Mouse (Mus musculus) limb, embryonic 14.5 days (tissue): ENCODE data around the gene Rasa3. TPM values are rescaled to one million over a fixed set of nuclear protein-coding genes. Genes with fewer than 3 reads are reported as not detected.

Source experiments
- ATAC-seq: fragments of 200-750 bp; cut with Nextera tagmentation; 2 replicates; pipeline ENCODE4 v1.8.0; 2017; ENCODE audit warnings: low read depth, moderate number of reproducible peaks, moderate TSS enrichment; ENCODE audit not compliant: low FRiP score
- DNase-seq: peaks from one replicate; pipeline ENCODE4 v3.0.0-alpha.2; 2015; ENCODE audit warnings: low spot score
- H3K27ac ChIP-seq: fragments of 300-500 bp; sonication (generic); replicated peaks from 2 replicates; pipeline ENCODE4 v1.5.1; 2014; ENCODE audit warnings: low read depth, mild to moderate bottlenecking, low read length, moderate library complexity, mixed read lengths
- H3K27me3 ChIP-seq: fragments of 300-500 bp; sonication (generic); 2 replicates; pipeline ENCODE4 v1.6.1; 2014; ENCODE audit warnings: low read length, mixed read lengths; ENCODE audit not compliant: control insufficient read depth, insufficient read depth
- H3K36me3 ChIP-seq: fragments of 300-500 bp; sonication (generic); 2 replicates; pipeline ENCODE4 v1.6.1; 2014; ENCODE audit warnings: mild to moderate bottlenecking, low read length, moderate library complexity, mixed read lengths; ENCODE audit not compliant: control insufficient read depth, insufficient read depth
- H3K4me1 ChIP-seq: fragments of 300-500 bp; sonication (generic); 2 replicates; pipeline ENCODE4 v1.6.1; 2014; ENCODE audit warnings: antibody characterized with exemption, low read length, mixed read lengths; ENCODE audit not compliant: control insufficient read depth, insufficient read depth
- H3K4me2 ChIP-seq: fragments of 300-500 bp; sonication (generic); replicated peaks from 2 replicates; pipeline ENCODE4 v1.6.1; 2014; ENCODE audit warnings: low read depth, mild to moderate bottlenecking, low read length, moderate library complexity; ENCODE audit not compliant: severe bottlenecking
- H3K4me3 ChIP-seq: fragments of 300-500 bp; sonication (generic); replicated peaks from 2 replicates; pipeline ENCODE4 v1.5.1; 2014; ENCODE audit warnings: low read length
- H3K9ac ChIP-seq: fragments of 300-500 bp; sonication (generic); 2 replicates; pipeline ENCODE4 v1.6.1; 2014; ENCODE audit warnings: mild to moderate bottlenecking, low read depth, low read length, moderate library complexity; ENCODE audit not compliant: severe bottlenecking
- H3K9me3 ChIP-seq: fragments of 300-500 bp; sonication (generic); 2 replicates; pipeline ENCODE4 v1.6.1; 2016; ENCODE audit warnings: low read length; ENCODE audit not compliant: control insufficient read depth
- POLR2A ChIP-seq: fragments of 200-500 bp; IDR thresholded peaks from 2 replicates; pipeline ENCODE4 v1.8.0; 2012; ENCODE audit warnings: inconsistent platforms, mild to moderate bottlenecking, moderate library complexity, borderline replicate concordance; ENCODE audit not compliant: insufficient read depth, insufficient read length; ENCODE audit errors: extremely low read depth
- WGBS: fragments of 180-500 bp; shearing (Covaris S2); extraction: QIAGEN DNeasy Blood & Tissue Kit; methylation state at CpG from one replicate; pipeline ENCODE4 v1.1.7; 2014; 5-methylcytosine and 5-hydroxymethylcytosine counted together
- polyA plus RNA-seq, 2 experiments: library from polyadenylated mRNA; depleted of rRNA in 1 of 2; stranded (reverse) in 1 of 2; unstranded in 1 of 2; fragments of >200 nt; fragmentation: Nextera tagmentation in 1 of 2; extraction: Ambion mirVana in 1 of 2; gene quantifications; 2 replicates each; pipeline versions ENCODE4 v1.2.1 to v1.2.3; 2012 to 2014

Gene Rasa3
- polyA plus RNA-seq, 2 experiments: 30.8 to 31.6 TPM

DNA sequence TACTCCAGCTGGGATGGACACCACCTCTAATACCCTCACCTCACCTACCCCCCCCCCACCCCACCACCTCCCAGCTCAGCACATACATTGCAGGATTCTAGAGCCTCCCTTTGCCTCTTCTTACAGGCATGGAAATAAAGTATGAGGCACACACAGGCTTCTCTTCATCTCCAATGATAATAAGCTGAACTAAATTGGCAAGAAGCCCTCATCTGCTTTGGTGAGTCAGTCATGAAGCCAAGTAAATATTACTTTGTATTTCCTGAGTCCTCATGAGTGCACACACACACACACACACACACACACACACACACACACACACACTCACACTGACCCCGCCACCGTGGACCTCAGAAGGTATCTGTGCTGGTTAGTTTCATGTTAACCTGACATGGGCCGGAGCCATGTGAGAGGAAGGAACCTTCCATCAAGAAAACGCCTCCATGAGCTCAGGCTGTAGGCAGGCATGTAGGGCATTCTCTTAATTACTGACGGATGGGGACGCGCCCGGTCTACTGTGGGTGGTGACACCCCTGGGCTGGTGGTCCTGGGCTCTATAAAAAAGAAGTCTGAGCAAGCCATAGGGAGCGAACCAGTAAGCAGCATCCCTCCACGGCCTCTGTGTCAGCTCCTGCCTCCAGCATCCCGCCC is 26.7 kb downstream of the Rasa3 start:
- Histone ChIP-seq H3K27ac (no peak overlapping the region), H3K9ac (no peak overlapping the region), H3K36me3 (no peaks in the 10 kb centered on the region), H3K4me2 (no peak overlapping the region), H3K9me3 (no peaks in the 10 kb centered on the region), H3K4me3 (no peak overlapping the region), H3K27me3 (no peaks in the 10 kb centered on the region), H3K4me1 (peaks cover 12% of the 10 kb centered on the region)
- ATAC-seq (no peak), DNase-seq (no peak)
- no peak for TF ChIP-seq POLR2A
- WGBS: 84% methylated on average over 11 of the region's 11 CpGs

DNA sequence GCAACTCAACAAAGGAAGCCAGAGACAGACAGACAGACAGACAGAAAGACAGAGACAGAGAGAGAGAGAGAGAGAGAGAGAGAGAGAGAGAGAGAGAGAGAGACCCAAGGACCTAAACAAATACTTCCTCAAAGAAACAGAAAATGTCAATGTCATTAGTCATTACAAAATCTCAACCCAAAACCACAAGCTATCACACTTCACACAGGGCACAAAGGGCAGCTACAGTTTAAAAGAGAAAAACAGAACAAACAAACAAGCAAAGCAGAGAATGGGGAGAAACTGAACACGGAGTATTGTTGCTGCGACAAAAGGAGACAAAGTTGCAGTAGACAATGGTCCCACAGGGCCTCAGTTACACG is 28.3 kb downstream of the Rasa3 start:
- no peak for DNase-seq
- Histone ChIP-seq H3K9me3 (no peaks in the 10 kb centered on the region), H3K4me1 (peaks cover 18% of the 10 kb centered on the region), H3K36me3 (no peaks in the 10 kb centered on the region), H3K27ac (no peak overlapping the region), H3K27me3 (no peaks in the 10 kb centered on the region), H3K4me2 (no peak overlapping the region), H3K4me3 (no peak overlapping the region), H3K9ac (no peak overlapping the region)
- no peak for ATAC-seq
- 62% methylated on average over 3 of the region's 3 CpGs for WGBS
- no peak for TF ChIP-seq POLR2A

DNA sequence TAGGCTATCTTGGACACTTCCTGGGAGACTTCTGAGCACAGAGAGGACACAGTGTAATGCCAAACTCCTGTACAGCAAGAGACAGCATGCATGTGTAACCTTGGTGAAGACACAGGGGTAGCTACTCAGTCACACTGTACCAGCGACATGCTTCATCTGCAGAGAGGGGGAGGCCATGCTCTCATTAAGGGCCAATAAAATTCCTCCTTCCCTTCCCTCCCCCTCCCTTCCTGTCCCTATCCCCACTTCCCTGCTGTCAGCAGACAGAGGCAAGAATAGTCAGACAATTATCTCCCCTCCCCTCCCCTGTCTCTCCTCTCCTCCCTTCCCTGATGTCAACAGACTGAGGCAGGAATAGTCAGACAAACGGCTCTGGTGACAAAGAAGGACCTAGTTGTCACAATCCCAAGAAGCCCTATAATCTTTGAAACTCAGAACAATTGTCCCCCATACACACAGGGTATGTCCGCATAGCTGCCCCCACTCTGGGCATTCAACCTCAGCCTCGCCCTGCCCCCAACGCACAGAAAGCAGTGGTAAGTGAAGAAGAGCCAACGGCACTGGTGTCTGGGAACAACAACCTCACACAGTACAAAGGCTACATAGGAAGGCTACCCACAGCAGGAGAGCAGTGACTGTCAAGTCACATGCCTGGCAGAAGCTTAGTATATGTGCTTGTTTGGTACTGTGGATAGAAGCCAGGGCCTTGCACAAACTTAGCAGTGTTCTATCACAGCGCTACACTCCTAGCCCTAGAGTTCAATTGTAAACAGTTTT is 28.8 kb downstream of the Rasa3 start:
- TF ChIP-seq POLR2A: no peak
- Histone ChIP-seq H3K36me3 (no peaks in the 10 kb centered on the region), H3K9me3 (no peaks in the 10 kb centered on the region), H3K4me2 (no peak overlapping the region), H3K27ac (no peak overlapping the region), H3K27me3 (no peaks in the 10 kb centered on the region), H3K4me1 (peaks cover 23% of the 10 kb centered on the region), H3K9ac (no peak overlapping the region), H3K4me3 (no peak overlapping the region)
- ATAC-seq (no peak), DNase-seq (no peak)
- 27% methylated on average over 7 of the region's 7 CpGs for WGBS

DNA sequence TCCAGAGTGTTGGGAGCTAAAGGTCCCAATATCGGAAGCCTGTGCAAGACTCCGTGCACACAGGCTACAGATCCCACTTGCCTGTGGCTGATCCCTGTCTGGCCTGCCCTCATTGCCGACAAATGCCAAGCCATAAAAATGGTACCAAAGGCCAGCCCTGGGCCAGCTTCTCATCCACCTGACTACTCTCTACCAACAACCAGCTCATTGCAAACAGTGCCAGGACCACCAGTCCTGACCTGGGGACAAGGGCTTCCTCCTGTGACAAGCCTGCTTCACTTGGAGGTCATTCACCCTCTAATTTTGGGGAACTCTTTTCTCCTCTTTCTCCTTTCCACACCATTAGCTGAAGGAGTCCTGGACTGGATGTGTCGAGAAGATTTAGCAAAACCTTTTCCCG is 29.8 kb downstream of the Rasa3 start:
- Histone ChIP-seq H3K4me3 (no peak overlapping the region), H3K4me2 (no peak overlapping the region), H3K4me1 (peaks cover 23% of the 10 kb centered on the region), H3K9me3 (no peaks in the 10 kb centered on the region), H3K27me3 (no peaks in the 10 kb centered on the region), H3K27ac (no peak overlapping the region), H3K36me3 (no peaks in the 10 kb centered on the region), H3K9ac (no peak overlapping the region)
- 68% methylated on average over 5 of the region's 5 CpGs for whole genome bisulfite sequencing
- DNase-seq (no peak), ATAC-seq (no peak)
- TF ChIP-seq POLR2A: no peak

DNA sequence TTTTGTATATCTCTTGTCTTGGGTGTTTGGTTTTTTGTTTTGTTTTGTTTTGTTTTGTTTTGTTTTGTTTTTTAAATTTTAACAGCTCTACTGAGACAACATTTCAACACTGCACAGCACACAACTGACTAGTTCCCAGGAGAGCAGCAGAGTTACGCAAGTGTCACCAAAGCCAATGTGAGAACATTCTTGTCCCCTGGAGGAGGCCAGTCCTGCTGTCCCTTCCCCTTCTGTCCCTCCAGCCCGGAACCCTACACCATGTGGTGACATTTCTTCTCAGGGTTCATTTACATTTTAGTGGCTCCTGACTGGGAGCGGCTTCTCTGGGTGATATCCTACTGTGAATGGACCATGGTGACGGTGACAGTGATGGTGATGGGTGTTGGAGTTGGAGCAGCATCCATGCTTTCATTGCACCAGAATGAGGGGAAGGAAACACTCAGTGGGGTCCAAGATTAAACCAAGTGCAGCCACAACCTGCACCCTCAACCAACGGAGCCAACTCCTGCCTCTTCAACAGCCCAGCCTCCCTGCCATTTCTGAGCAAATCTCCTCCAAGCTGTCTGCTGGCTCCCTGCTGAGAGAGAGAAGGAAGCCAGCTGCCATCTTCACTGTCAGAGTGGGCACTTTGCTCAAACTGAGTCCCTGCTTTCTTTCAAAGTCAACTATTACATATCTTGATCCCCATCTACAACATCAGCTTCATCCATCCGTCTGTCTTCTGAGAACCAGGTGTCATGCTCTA is 32.3 kb downstream of the Rasa3 start:
- Histone ChIP-seq H3K36me3 (no peaks in the 10 kb centered on the region), H3K4me2 (no peak overlapping the region), H3K27ac (no peak overlapping the region), H3K27me3 (no peaks in the 10 kb centered on the region), H3K9ac (no peak overlapping the region), H3K4me1 (peaks cover 35% of the 10 kb centered on the region), H3K9me3 (no peaks in the 10 kb centered on the region), H3K4me3 (no peak overlapping the region)
- 57% methylated on average over 6 of the region's 6 CpGs for WGBS
- ATAC-seq: no peak
- DNase-seq: no peak
- TF ChIP-seq POLR2A: no peak
